Mouse (Mus musculus) cerebellum, adult 2 months (tissue): ENCODE measurements around the gene Wipf1.

ENCODE experiments used
- CTCF ChIP-seq: fragments of 200-500 bp; IDR thresholded peaks from 2 replicates; pipeline ENCODE4 v1.5.1; 2011; ENCODE audit warnings: low read depth, mild to moderate bottlenecking, control low read depth, low read length, moderate library complexity, borderline replicate concordance; ENCODE audit not compliant: insufficient read depth
- POLR2A ChIP-seq: fragments of 200-500 bp; IDR thresholded peaks from 2 replicates; pipeline ENCODE4 v1.6.1; 2011; ENCODE audit warnings: low read length, control low read depth, borderline replicate concordance; ENCODE audit not compliant: insufficient read depth

DNA sequence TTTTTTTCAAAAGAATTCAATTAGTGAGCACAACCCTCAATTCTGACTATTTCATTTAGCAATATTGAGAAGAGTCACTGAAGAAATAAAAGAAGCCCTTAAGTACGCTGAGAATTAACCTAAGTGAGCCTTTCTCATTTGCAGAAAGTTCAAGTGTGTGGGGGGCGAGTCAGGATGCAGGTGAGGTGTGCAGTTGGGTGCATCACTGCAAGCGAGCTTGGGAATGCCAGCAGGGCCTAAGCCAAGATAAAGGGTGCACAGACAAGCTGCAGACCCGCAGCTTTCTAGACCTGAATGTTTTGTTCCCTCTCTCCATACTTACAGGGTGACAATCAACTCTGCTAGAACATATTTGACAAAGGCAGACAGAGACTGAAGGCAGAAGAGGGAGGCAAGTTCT lies 75.3 kb downstream of the Wipf1 start:
- TF ChIP-seq POLR2A (no peak), CTCF (no peak)
